Mouse (Mus musculus): ENCODE results near the gene Fgf18. TPM values are rescaled to one million over a fixed set of nuclear protein-coding genes. Genes with fewer than 3 reads are reported as not detected.

Fgf18 gene
- polyA plus RNA-seq, 1 experiment from 2014 or later, result 1.7 TPM

GRCm38 (mm10) chr11:33100027-33100507 is 47.1 kb downstream of the Fgf18 start:
- Histone ChIP-seq H3K4me2 (replicated peaks; ENCODE audit: low read depth, low read length) (peak overlapping the region; percentile 42), H3K9ac (replicated peaks; ENCODE audit: low read length) (no peak overlapping the region), H3K27ac (ENCODE audit: low read length) (no peak overlapping the region), H3K27me3 (ENCODE audit: insufficient read depth, low read length) (no peaks in the 10 kb centered on the region), H3K9me3 (ENCODE audit: low read length) (no peaks in the 10 kb centered on the region), H3K4me3 (ENCODE audit: low read length) (peak overlapping the region; percentile 20), H3K4me1 (ENCODE audit: insufficient read depth, low read length) (0 out of 2 replicates have a peak, but pooled peaks cover 3% of the 10 kb centered on the region), H3K36me3 (ENCODE audit: insufficient read depth, low read length) (no peaks in the 10 kb centered on the region)
- ATAC-seq (ENCODE audit: low FRiP score, low TSS enrichment), result peak; percentile 56
- WGBS, result 20% methylated on average over 10 of the region's 10 CpGs

- no peak overlapping the region for H3K9ac ChIP-seq (replicated peaks; ENCODE audit: low read length)
- H3K27ac ChIP-seq (ENCODE audit: low read length), result no peak overlapping the region
- H3K36me3 ChIP-seq (ENCODE audit: insufficient read depth, low read length), result no peaks in the 10 kb centered on the region
- no peaks in the 10 kb centered on the region for H3K27me3 ChIP-seq (ENCODE audit: insufficient read depth, low read length)
- no peaks in the 10 kb centered on the region for H3K9me3 ChIP-seq (ENCODE audit: low read length)
- 74% methylated on average over 4 of the region's 4 CpGs for whole genome bisulfite sequencing
- H3K4me3 ChIP-seq (ENCODE audit: low read length), result no peak overlapping the region
- H3K4me2 ChIP-seq (replicated peaks; ENCODE audit: low read depth, low read length), result no peak overlapping the region
- H3K4me1 ChIP-seq (ENCODE audit: insufficient read depth, low read length), result 0 out of 2 replicates have a peak, but pooled peaks cover 3% of the 10 kb centered on the region
- ATAC-seq (ENCODE audit: low FRiP score, low TSS enrichment), result no peak
Observed at GRCm38 (mm10) chr11:33099425-33099824, 47.8 kb downstream of the Fgf18 start.

GRCm38 (mm10) chr11:33098446-33098845 is 48.8 kb downstream of the Fgf18 start:
- Histone ChIP-seq H3K9ac (replicated peaks; ENCODE audit: low read length) (no peak overlapping the region), H3K27ac (ENCODE audit: low read length) (no peak overlapping the region), H3K36me3 (ENCODE audit: insufficient read depth, low read length) (no peaks in the 10 kb centered on the region), H3K4me3 (ENCODE audit: low read length) (no peak overlapping the region), H3K27me3 (ENCODE audit: insufficient read depth, low read length) (no peaks in the 10 kb centered on the region), H3K4me2 (replicated peaks; ENCODE audit: low read depth, low read length) (no peak overlapping the region), H3K9me3 (ENCODE audit: low read length) (no peaks in the 10 kb centered on the region), H3K4me1 (ENCODE audit: insufficient read depth, low read length) (0 out of 2 replicates have a peak, but pooled peaks cover 3% of the 10 kb centered on the region)
- no peak for ATAC-seq (ENCODE audit: low FRiP score, low TSS enrichment)
- 74% methylated on average over 12 of the region's 12 CpGs for WGBS

DNA sequence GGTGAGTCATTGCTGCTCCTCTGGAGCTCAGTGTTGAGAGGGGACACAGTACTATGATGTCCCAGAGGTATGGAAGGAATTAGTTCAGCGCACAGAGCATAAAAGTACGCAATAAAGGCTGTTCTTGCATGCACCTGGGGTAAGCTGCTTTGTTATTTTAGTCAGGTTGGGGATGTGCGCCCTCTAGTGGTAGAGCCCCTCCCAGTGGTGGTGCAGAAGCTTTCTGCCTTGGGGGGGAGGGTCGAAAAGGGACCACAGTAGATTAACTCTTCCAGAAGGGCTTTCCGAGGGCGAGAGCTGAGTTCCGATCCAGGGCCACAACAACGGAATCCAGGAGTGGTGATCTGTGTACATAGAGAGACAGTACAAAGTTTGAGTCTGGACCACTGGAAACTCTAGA is 49.3 kb downstream of the Fgf18 start:
- no peaks in the 10 kb centered on the region for H3K36me3 ChIP-seq (ENCODE audit: insufficient read depth, low read length)
- WGBS, result 54% methylated on average over 8 of the region's 8 CpGs
- ATAC-seq (ENCODE audit: low FRiP score, low TSS enrichment), result no peak
- no peaks in the 10 kb centered on the region for H3K27me3 ChIP-seq (ENCODE audit: insufficient read depth, low read length)
- H3K4me1 ChIP-seq (ENCODE audit: insufficient read depth, low read length), result 0 out of 2 replicates have a peak, but pooled peaks cover 3% of the 10 kb centered on the region
- H3K4me3 ChIP-seq (ENCODE audit: low read length), result no peak overlapping the region
- no peak overlapping the region for H3K9ac ChIP-seq (replicated peaks; ENCODE audit: low read length)
- H3K27ac ChIP-seq (ENCODE audit: low read length), result no peak overlapping the region
- no peak overlapping the region for H3K4me2 ChIP-seq (replicated peaks; ENCODE audit: low read depth, low read length)
- H3K9me3 ChIP-seq (ENCODE audit: low read length), result no peaks in the 10 kb centered on the region

DNA sequence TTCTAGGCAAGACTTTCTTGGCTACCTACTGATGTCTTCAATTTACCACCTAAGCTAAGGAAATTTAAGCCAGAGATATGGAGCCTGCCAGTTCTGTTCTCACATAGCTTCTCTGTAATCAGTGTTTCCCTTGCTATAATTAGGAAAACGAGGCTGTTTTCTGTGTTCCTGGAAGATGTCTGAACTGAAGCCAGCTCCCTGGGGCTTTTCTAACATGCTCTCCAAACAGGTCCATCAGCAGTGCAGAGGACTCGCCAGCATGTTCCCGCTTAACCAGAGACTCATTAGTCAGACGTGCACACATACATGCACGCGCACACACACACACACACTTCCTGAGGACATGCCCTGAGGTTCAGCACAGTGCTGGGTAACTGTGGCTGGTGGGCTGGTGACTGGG is 57.3 kb downstream of the Fgf18 start:
- H3K4me2 ChIP-seq (replicated peaks; ENCODE audit: low read depth, low read length), result no peak overlapping the region
- ATAC-seq (ENCODE audit: low FRiP score, low TSS enrichment), result no peak
- H3K4me1 ChIP-seq (ENCODE audit: insufficient read depth, low read length), result no peaks in the 10 kb centered on the region
- 65% methylated on average over 6 of the region's 6 CpGs for WGBS
- H3K27me3 ChIP-seq (ENCODE audit: insufficient read depth, low read length), result no peaks in the 10 kb centered on the region
- no peak overlapping the region for H3K27ac ChIP-seq (ENCODE audit: low read length)
- no peak overlapping the region for H3K9ac ChIP-seq (replicated peaks; ENCODE audit: low read length)
- H3K36me3 ChIP-seq (ENCODE audit: insufficient read depth, low read length), result no peaks in the 10 kb centered on the region
- no peak overlapping the region for H3K4me3 ChIP-seq (ENCODE audit: low read length)
- no peaks in the 10 kb centered on the region for H3K9me3 ChIP-seq (ENCODE audit: low read length)

- no peak overlapping the region for H3K4me3 ChIP-seq (ENCODE audit: low read length)
- H3K4me1 ChIP-seq (ENCODE audit: insufficient read depth, low read length), result no peaks in the 10 kb centered on the region
- H3K9me3 ChIP-seq (ENCODE audit: low read length), result no peaks in the 10 kb centered on the region
- no peak; the same call in 1 of the 2 replicates for ATAC-seq (ENCODE audit: low FRiP score, low TSS enrichment)
- WGBS, result 50% methylated on average over 1 of the region's 1 CpGs
- H3K9ac ChIP-seq (replicated peaks; ENCODE audit: low read length), result no peak overlapping the region
- no peaks in the 10 kb centered on the region for H3K27me3 ChIP-seq (ENCODE audit: insufficient read depth, low read length)
- no peaks in the 10 kb centered on the region for H3K36me3 ChIP-seq (ENCODE audit: insufficient read depth, low read length)
- H3K4me2 ChIP-seq (replicated peaks; ENCODE audit: low read depth, low read length), result no peak overlapping the region
- H3K27ac ChIP-seq (ENCODE audit: low read length), result no peak overlapping the region
Observed at GRCm38 (mm10) chr11:33088181-33088580, 59.0 kb downstream of the Fgf18 start.

- WGBS, result 55% methylated on average over 1 of the region's 1 CpGs
- ATAC-seq (ENCODE audit: low FRiP score, low TSS enrichment), result no peak
- no peaks in the 10 kb centered on the region for H3K36me3 ChIP-seq (ENCODE audit: insufficient read depth, low read length)
- H3K27ac ChIP-seq (ENCODE audit: low read length), result no peak overlapping the region
- no peak overlapping the region for H3K9ac ChIP-seq (replicated peaks; ENCODE audit: low read length)
- H3K4me1 ChIP-seq (ENCODE audit: insufficient read depth, low read length), result no peaks in the 10 kb centered on the region
- no peak overlapping the region for H3K4me2 ChIP-seq (replicated peaks; ENCODE audit: low read depth, low read length)
- H3K27me3 ChIP-seq (ENCODE audit: insufficient read depth, low read length), result no peaks in the 10 kb centered on the region
- H3K9me3 ChIP-seq (ENCODE audit: low read length), result no peaks in the 10 kb centered on the region
- no peak overlapping the region for H3K4me3 ChIP-seq (ENCODE audit: low read length)
Observed at GRCm38 (mm10) chr11:33086046-33086445, 61.2 kb downstream of the Fgf18 start.

DNA sequence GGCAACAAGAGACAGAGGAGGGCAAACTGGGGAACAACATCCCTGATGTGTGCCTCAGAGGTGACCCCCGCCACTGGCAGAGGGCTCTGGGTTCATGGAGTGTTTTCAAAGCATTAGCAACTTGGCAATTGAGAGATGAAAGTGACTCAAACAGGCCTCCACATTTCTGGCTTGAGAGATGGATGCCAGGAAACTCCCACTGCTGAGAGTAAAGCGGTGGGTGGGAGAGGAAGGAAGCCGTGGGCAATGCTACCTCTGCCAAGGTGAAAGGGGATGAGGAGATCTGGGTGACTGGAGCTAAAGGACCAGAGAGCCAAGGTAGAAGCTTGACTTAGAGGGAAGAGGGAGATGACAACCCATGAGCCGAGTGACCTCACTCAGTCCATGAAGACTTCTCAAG is 61.7 kb downstream of the Fgf18 start:
- Histone ChIP-seq H3K9ac (replicated peaks; ENCODE audit: low read length) (no peak overlapping the region), H3K36me3 (ENCODE audit: insufficient read depth, low read length) (no peaks in the 10 kb centered on the region), H3K27ac (ENCODE audit: low read length) (no peak overlapping the region), H3K4me3 (ENCODE audit: low read length) (no peak overlapping the region), H3K9me3 (ENCODE audit: low read length) (no peaks in the 10 kb centered on the region), H3K4me1 (ENCODE audit: insufficient read depth, low read length) (0 out of 2 replicates have a peak, but pooled peaks cover under 1% of the 10 kb centered on the region), H3K4me2 (replicated peaks; ENCODE audit: low read depth, low read length) (no peak overlapping the region), H3K27me3 (ENCODE audit: insufficient read depth, low read length) (no peaks in the 10 kb centered on the region)
- 48% methylated on average over 4 of the region's 4 CpGs for WGBS
- ATAC-seq (ENCODE audit: low FRiP score, low TSS enrichment), result no peak

DNA sequence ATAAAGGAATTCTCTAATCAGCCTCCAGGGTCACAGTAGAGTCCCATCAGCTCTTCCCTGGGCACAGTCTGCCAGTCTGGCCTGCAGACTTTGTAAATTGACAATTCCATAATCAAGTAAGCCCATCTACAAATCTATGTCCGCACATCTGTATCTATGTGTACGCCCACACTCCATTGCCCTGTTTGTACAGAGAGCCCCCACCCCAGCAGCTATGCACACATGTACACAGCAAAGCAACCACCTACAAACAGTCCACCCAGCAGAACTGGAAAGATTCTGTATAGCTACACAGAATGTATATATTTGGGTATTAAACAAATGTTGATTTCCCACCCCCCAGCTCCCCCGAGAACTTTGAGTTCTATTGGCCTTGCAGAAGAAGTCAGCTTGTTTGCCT is 62.1 kb downstream of the Fgf18 start:
- no peak for ATAC-seq (ENCODE audit: low FRiP score, low TSS enrichment)
- Histone ChIP-seq H3K4me3 (ENCODE audit: low read length) (no peak overlapping the region), H3K27me3 (ENCODE audit: insufficient read depth, low read length) (no peaks in the 10 kb centered on the region), H3K4me2 (replicated peaks; ENCODE audit: low read depth, low read length) (no peak overlapping the region), H3K4me1 (ENCODE audit: insufficient read depth, low read length) (peaks cover 5% of the 10 kb centered on the region; the same call in 1 of the 2 replicates), H3K9ac (replicated peaks; ENCODE audit: low read length) (no peak overlapping the region), H3K36me3 (ENCODE audit: insufficient read depth, low read length) (no peaks in the 10 kb centered on the region), H3K27ac (ENCODE audit: low read length) (no peak overlapping the region), H3K9me3 (ENCODE audit: low read length) (no peaks in the 10 kb centered on the region)
- 90% methylated on average over 3 of the region's 3 CpGs for WGBS

- Histone ChIP-seq H3K4me1 (ENCODE audit: insufficient read depth, low read length) (peaks cover 6% of the 10 kb centered on the region), H3K9ac (replicated peaks; ENCODE audit: low read length) (no peak overlapping the region), H3K4me3 (ENCODE audit: low read length) (no peak overlapping the region), H3K27me3 (ENCODE audit: insufficient read depth, low read length) (no peaks in the 10 kb centered on the region), H3K4me2 (replicated peaks; ENCODE audit: low read depth, low read length) (no peak overlapping the region), H3K36me3 (ENCODE audit: insufficient read depth, low read length) (no peaks in the 10 kb centered on the region), H3K9me3 (ENCODE audit: low read length) (no peaks in the 10 kb centered on the region), H3K27ac (ENCODE audit: low read length) (no peak overlapping the region)
- WGBS, result 83% methylated on average over 2 of the region's 2 CpGs
- 0 out of 2 replicates have a peak, but pooled peaks have one; percentile 28 for ATAC-seq (ENCODE audit: low FRiP score, low TSS enrichment)
Observed at GRCm38 (mm10) chr11:33084041-33084440, 63.2 kb downstream of the Fgf18 start.

Measured in kidney, embryonic 16.5 days (tissue).